Mouse (Mus musculus): ENCODE measurements around the gene Cwh43. TPM values are rescaled to one million over a fixed set of nuclear protein-coding genes. Genes with fewer than 3 reads are reported as not detected.

Gene Cwh43
- total and polyA plus RNA-seq, 3 experiments = not detected

DNA sequence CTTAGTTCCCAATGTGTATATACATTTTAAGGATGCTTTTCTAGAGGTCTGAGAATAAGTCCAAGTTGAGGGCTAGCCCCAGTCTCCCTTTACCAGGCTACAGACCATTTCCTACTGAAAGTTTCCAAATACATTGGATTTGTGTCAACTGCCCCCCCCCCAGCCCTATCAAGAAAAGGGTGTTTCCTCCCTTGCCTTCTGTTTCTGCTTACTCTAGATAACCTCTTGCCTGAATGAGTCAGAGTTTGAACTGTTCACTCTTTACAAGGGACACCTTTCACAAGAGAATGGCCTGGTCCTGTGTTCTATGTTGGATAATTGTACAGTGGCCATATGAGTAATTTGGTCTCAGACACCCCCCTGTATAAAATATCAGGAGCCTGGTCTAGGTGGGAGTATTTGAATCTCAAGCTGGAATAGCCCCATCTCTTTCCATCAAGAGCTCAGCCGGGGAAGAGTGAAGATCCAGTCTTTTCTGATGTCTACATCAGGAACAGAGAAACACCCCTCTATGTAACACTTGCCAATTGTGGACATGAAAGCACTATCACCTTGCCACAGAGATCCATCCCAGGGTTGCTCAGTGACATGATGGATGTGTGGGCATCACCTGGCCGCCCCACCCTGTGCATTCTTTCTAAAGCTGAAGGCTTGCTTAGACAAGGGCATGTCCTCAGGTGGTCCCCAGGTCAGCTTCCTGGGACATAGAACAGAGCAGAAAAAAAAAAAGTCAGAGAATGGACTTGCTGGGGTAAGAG lies 41.6 kb upstream of the Cwh43 start:
- Histone ChIP-seq H3K79me2 (replicated peaks; ENCODE audit: control insufficient read depth, insufficient read depth, low read length) (no peaks in the 10 kb centered on the region), H3K4me3 (no peak overlapping the region), H3K4me1 (ENCODE audit: control insufficient read depth, insufficient read depth, low read length) (peaks cover under 1% of the 10 kb centered on the region; the same call in 1 of the 2 replicates), H3K36me3 (ENCODE audit: control insufficient read depth, insufficient read depth, low read length) (no peaks in the 10 kb centered on the region), H3K9ac (ENCODE audit: low read depth, low read length) (no peak overlapping the region), H3K27ac (no peak overlapping the region), H3K27me3 (ENCODE audit: control insufficient read depth, insufficient read depth, low read length) (no peaks in the 10 kb centered on the region)
- no peak for TF ChIP-seq EP300 (IDR thresholded peaks at IDR 0.05; ENCODE audit: insufficient read depth, low read depth, low read length)
- TF ChIP-seq POLR2A (IDR thresholded peaks at IDR 0.05; ENCODE audit: insufficient read depth, low read depth, low read length) = no peak
- WGBS = 78% methylated on average over 2 of the region's 2 CpGs
- intact Hi-C loops (cut with DNase I) = no loop called here
- no peak for DNase-seq

DNA sequence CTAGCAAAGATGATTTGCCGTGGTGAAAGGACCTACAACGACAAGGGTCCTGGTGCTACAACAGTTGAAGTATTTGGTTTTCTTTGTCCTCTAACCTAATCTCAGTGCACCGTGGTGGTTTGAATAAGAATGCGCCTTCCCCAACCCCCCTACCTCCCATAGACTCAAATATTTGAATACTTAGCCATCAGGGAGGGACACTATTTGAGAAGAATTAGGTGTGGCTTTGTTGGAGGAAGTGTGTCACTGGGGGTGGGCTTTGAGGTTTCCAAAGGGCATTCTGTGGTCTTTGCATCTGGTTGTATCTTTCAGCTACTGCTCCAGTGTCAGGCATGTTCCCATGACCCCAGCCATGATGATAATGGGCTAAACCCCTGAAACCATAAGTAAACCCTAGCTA lies 38.0 kb upstream of the Cwh43 start:
- H3K79me2 ChIP-seq (replicated peaks; ENCODE audit: control insufficient read depth, insufficient read depth, low read length) = no peaks in the 10 kb centered on the region
- H3K9ac ChIP-seq (ENCODE audit: low read depth, low read length) = no peak overlapping the region
- TF ChIP-seq POLR2A (IDR thresholded peaks at IDR 0.05; ENCODE audit: insufficient read depth, low read depth, low read length) (no peak), EP300 (IDR thresholded peaks at IDR 0.05; ENCODE audit: insufficient read depth, low read depth, low read length) (no peak), CTCF (IDR thresholded peaks at IDR 0.05) (no peak)
- 84% methylated on average over 4 of the region's 4 CpGs for WGBS
- no peaks in the 10 kb centered on the region for H3K27me3 ChIP-seq (ENCODE audit: control insufficient read depth, insufficient read depth, low read length)
- no peak for DNase-seq
- H3K4me3 ChIP-seq = no peak overlapping the region
- intact Hi-C loops (cut with DNase I) = no loop called here
- H3K4me1 ChIP-seq (ENCODE audit: control insufficient read depth, insufficient read depth, low read length) = peaks cover 1% of the 10 kb centered on the region; the same call in 1 of the 2 replicates
- H3K36me3 ChIP-seq (ENCODE audit: control insufficient read depth, insufficient read depth, low read length) = no peaks in the 10 kb centered on the region
- H3K27ac ChIP-seq = no peak overlapping the region

DNA sequence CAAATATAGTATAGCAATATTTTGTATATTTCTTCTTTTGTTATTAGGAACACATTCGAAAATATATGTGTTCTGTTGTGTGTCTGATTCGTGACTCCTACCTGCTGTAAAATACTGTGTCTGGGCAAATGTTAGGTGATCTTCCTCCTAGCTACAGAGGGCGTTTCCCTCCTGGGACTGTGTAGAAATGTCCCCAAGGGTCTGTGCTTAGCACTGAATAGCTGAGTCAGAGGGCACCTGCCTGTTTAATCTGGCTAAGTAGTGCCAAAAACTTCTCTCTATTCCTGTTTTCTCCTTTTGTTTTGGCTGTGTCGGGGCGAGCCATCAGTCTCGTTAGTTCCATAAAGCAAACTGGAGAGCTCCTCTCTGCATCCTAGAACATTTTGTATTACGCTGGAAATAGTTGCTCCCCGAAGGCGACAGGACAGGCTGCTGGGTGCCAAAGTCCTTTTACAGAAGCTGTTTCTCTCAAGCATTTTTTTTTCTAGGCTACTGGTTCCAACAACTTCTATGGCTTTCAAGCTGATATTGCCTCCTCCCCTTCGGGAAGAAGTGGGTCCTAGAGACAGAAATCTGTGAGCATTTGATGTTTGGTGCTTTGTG lies 36.9 kb upstream of the Cwh43 start:
- Histone ChIP-seq H3K36me3 (ENCODE audit: control insufficient read depth, insufficient read depth, low read length) (no peaks in the 10 kb centered on the region), H3K4me3 (no peak overlapping the region), H3K4me1 (ENCODE audit: control insufficient read depth, insufficient read depth, low read length) (peaks cover 1% of the 10 kb centered on the region; the same call in 1 of the 2 replicates), H3K9ac (ENCODE audit: low read depth, low read length) (no peak overlapping the region), H3K79me2 (replicated peaks; ENCODE audit: control insufficient read depth, insufficient read depth, low read length) (no peaks in the 10 kb centered on the region), H3K27me3 (ENCODE audit: control insufficient read depth, insufficient read depth, low read length) (no peaks in the 10 kb centered on the region), H3K27ac (no peak overlapping the region)
- TF ChIP-seq EP300 (IDR thresholded peaks at IDR 0.05; ENCODE audit: insufficient read depth, low read depth, low read length) = no peak
- TF ChIP-seq CTCF (IDR thresholded peaks at IDR 0.05) = no peak
- no peak for TF ChIP-seq POLR2A (IDR thresholded peaks at IDR 0.05; ENCODE audit: insufficient read depth, low read depth, low read length)
- DNase-seq = no peak
- WGBS = 50% methylated on average over 10 of the region's 10 CpGs
- intact Hi-C loops (cut with DNase I) = no loop called here

DNA sequence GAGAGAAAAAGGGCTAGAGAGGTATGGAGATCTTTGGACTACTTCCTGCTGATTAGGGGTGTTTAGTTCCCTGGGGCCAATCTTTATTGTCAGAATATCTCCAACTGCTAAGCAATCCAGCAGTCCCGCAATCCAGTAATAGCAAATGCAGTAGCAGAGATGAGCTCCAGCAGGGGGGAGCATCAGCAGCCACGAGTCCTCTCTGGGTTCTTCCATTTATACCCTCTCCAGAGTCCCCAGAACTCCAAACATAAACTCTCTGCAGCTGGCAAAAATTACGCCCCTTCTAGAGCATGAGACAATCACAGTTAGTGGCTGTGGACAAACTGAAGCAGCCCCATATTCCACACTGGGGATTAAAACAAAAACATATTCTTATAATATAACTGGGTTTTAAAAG lies 36.1 kb upstream of the Cwh43 start:
- intact Hi-C loops (cut with DNase I) = no loop called here

DNA sequence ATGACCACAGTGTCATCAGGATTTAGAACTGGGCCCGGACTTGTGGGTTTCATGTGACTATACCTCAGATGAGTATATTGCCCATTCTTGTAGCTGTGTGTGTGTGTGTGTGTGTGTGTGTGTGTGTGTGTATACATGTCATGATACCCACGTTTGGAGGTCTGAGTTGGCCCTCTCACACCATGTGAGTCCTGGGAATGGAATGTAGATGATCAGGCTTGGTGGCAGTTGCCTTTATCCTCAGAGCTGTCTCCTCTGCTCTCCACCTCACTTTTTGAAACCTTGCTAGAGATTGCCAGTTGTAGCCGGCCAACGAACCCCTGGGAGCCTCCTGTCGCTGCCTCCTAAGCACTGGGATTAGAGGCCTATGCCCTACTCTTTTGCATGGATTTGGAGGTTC lies 33.3 kb upstream of the Cwh43 start:
- Histone ChIP-seq H3K36me3 (ENCODE audit: control insufficient read depth, insufficient read depth, low read length) (no peaks in the 10 kb centered on the region), H3K4me1 (ENCODE audit: control insufficient read depth, insufficient read depth, low read length) (peaks cover 1% of the 10 kb centered on the region; the same call in 1 of the 2 replicates), H3K27ac (no peak overlapping the region), H3K27me3 (ENCODE audit: control insufficient read depth, insufficient read depth, low read length) (no peaks in the 10 kb centered on the region), H3K9ac (ENCODE audit: low read depth, low read length) (no peak overlapping the region), H3K79me2 (replicated peaks; ENCODE audit: control insufficient read depth, insufficient read depth, low read length) (no peaks in the 10 kb centered on the region), H3K4me3 (no peak overlapping the region)
- WGBS = 81% methylated on average over 5 of the region's 5 CpGs
- TF ChIP-seq EP300 (IDR thresholded peaks at IDR 0.05; ENCODE audit: insufficient read depth, low read depth, low read length) (no peak), POLR2A (IDR thresholded peaks at IDR 0.05; ENCODE audit: insufficient read depth, low read depth, low read length) (no peak), CTCF (IDR thresholded peaks at IDR 0.05) (no peak)
- intact Hi-C loops (cut with DNase I) = no loop called here
- no peak for DNase-seq

More for the DNA sequence above, 36.1 kb upstream of the Cwh43 start:
- Histone ChIP-seq H3K27me3 (ENCODE audit: control insufficient read depth, insufficient read depth, low read length) (no peaks in the 10 kb centered on the region), H3K4me1 (ENCODE audit: control insufficient read depth, insufficient read depth, low read length) (peaks cover 1% of the 10 kb centered on the region; the same call in 1 of the 2 replicates), H3K4me3 (no peak overlapping the region), H3K9ac (ENCODE audit: low read depth, low read length) (no peak overlapping the region), H3K27ac (no peak overlapping the region), H3K79me2 (replicated peaks; ENCODE audit: control insufficient read depth, insufficient read depth, low read length) (no peaks in the 10 kb centered on the region), H3K36me3 (ENCODE audit: control insufficient read depth, insufficient read depth, low read length) (no peaks in the 10 kb centered on the region)
- WGBS = 61% methylated on average over 3 of the region's 3 CpGs
- DNase-seq = no peak
- no peak for TF ChIP-seq POLR2A (IDR thresholded peaks at IDR 0.05; ENCODE audit: insufficient read depth, low read depth, low read length)
- TF ChIP-seq EP300 (IDR thresholded peaks at IDR 0.05; ENCODE audit: insufficient read depth, low read depth, low read length) = no peak
- TF ChIP-seq CTCF (IDR thresholded peaks at IDR 0.05) = no peak

DNA sequence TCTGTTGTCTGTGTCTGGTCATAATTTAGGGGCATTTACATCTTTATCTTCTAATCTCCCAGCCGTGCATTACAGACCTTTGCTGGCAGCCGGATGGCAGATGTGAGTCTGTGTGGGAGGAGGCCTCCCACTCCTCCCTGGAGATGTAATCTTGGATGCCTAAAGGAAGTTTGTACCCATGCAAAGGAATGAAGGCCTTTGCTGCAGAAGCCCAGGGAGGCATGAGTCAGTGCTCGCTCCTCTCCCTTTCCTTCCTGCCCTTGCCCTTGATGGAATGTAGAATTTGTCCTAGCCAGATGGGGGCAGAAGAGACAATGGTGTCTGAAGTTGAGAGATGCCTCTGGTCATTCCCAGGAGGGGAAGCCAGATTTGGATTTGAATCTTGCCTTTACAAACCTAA lies 32.7 kb upstream of the Cwh43 start:
- Histone ChIP-seq H3K27ac (no peak overlapping the region), H3K27me3 (ENCODE audit: control insufficient read depth, insufficient read depth, low read length) (no peaks in the 10 kb centered on the region), H3K79me2 (replicated peaks; ENCODE audit: control insufficient read depth, insufficient read depth, low read length) (no peaks in the 10 kb centered on the region), H3K4me1 (ENCODE audit: control insufficient read depth, insufficient read depth, low read length) (peaks cover 1% of the 10 kb centered on the region; the same call in 1 of the 2 replicates), H3K4me3 (no peak overlapping the region), H3K9ac (ENCODE audit: low read depth, low read length) (no peak overlapping the region), H3K36me3 (ENCODE audit: control insufficient read depth, insufficient read depth, low read length) (no peaks in the 10 kb centered on the region)
- DNase-seq = no peak
- intact Hi-C loops (cut with DNase I) = no loop called here
- TF ChIP-seq EP300 (IDR thresholded peaks at IDR 0.05; ENCODE audit: insufficient read depth, low read depth, low read length) = no peak
- TF ChIP-seq POLR2A (IDR thresholded peaks at IDR 0.05; ENCODE audit: insufficient read depth, low read depth, low read length) = no peak
- 43% methylated on average over 3 of the region's 3 CpGs for WGBS
